Mouse (Mus musculus) thymus, postnatal 10 days (tissue): Measurements from ENCODE around the gene Uba7.

Source experiments
- DNase-seq, 2 experiments: peaks; one replicate each; pipeline ENCODE4 v3.0.0; 2021; ENCODE audit warnings: low spot score in 2 of 2

Uba7 gene

DNA sequence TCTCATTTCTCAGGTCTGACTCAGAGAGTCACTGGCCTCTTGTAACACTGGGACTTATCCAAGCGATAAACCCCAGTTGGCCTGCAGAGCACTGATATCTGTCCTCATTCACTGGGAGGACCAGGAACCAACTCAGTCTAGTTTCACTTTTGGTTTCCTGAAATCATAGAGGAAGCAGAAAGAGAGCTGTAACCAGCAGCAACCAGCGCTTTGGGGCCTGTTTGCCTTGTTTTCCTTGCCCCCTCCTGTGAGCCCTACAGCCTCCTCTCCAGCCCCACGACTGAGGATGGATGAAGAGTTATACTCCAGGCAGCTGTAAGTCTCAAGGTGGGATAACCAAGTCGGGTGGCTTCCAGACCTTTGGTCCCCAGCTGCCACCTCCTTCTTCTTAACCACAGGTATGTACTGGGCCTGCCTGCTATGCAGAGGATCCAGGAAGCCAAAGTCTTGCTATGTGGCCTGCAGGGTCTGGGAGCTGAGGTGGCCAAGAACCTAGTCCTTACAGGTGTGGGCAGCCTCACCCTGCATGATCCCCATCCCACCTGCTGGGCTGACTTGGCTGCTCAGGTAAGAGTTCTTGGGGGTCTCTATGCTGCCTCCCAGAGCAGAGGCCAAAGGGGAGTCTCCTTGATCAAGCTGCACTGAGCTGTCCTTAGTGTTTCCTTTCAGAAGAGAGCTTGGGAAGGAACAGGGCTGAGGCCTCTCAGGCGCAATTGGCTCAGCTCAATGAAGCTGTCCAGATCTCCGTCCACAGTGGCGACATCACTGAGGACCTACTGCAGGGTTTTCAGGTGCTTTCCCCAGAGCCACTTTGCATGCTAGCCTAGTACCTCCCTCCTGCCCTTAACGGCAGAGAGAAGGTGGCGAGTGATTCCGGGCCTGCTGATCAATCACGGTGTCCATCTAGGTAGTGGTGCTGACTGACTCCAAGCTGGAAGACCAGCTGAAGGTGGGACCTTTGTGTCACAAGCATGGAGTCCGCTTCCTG, at the start of gene Uba7:
TSS of gene Uba7 (plus strand) at position 107 of the 988 bp plus-strand sequence.
- peak in 1 of 2 experiments; percentile 30 for DNase-seq

DNA sequence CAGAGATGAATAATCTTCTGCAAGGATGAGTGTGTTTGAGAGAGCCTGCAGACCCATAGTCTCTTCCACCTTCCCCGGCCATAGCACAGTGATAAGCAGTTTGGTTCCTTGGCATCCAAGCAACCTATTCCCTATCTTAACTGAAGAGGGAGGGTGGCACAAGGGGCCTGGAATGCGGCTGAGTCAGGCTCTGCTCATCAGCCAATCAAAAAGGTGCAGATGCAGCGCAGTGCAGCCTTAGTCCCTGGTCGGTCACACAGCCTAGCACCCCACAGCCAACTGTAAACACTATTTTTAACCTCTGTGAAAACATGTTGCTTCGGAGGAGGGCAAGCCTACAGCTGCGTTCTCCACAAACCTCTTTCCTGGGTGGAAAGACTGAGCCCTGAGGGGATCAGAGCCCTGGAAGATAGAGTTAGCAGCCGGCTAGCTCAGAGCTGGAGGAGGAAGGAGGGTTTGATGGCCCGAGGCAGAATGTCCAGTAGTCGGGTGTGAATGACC, 48.3 kb upstream of the Uba7 start:
- DNase-seq = no peak

DNA sequence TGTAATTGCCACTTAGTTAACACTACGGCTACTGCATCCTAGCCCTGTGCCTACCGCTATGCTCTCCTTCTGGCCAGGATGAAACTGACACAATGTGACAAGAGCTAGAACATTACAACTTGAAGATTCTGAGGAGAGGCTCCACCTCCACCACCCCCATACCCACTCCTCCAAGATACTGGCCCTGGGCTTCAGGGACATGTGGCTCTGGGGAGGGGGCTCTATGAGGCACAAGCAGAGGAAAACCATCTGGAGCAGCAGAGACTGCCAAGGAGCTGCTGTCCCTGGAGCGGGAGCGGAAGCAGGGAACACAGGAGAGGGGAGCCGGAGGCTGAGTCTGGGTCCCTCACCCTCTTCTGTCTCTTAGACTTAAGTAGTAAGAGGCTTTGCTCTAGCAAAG, 47.6 kb upstream of the Uba7 start:
- no peak for DNase-seq

DNA sequence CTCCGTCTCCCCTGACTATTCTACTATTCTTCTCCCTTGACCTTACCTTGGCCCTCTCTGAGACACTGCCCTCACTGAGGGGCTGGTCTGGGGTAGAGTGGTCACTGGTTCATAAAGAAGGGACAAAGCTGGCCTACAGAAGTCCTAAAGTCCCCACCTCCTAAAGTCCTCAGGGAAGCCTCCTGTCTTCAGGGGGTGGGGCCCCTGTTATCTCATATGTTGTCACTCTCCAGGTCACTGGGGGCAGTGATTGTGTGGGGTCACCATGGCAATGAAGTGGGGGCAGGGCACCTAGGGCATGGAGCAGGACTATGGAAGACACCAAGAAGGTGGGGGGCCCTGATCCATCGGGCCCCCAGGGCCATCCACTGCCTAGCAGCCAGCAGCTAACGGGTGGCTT, 47.1 kb upstream of the Uba7 start, which contains the start of gene Actl11:
TSS of gene Actl11 (plus strand) at position 301 of the 400 bp plus-strand sequence.
- no peak for DNase-seq

DNA sequence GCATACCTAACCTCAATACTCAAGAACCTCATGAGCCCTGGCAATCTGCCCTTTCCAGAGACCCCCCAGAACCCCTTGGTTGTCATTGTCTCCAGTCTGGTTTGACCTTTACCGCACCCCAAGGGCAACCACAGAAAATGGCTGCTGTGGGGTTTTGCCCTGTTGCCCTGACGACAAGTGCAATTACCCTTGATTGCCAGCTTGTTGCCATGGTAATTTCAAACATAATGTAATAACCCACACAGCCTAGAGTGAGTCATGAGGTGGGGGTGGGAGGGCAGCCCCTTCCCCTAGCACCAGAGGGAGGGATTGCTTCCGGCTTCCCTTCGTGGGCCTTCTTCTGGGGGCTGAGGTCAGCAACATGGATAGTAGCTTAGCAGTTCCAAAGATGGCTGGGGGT, 43.1 kb upstream of the Uba7 start:
- no peak for DNase-seq

DNA sequence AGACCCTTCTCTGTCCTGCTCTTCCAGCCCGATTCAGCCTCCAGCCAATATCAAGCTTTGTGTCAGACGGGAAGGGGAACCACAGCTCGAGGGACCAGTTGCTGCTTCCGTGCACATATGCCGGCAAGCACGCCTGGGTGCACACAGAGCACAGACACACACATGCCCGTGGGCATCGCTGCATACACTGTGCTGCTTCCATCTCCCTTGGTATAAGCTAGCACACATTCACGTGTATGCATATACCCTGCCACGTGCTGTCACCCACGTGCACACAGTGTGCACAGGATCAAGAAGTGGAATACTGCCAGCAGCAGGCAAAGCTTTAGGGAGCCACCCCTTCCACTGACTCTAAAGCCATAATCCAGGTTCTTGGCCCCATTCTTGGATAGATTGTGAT, 41.2 kb upstream of the Uba7 start:
- no peak for DNase-seq

DNA sequence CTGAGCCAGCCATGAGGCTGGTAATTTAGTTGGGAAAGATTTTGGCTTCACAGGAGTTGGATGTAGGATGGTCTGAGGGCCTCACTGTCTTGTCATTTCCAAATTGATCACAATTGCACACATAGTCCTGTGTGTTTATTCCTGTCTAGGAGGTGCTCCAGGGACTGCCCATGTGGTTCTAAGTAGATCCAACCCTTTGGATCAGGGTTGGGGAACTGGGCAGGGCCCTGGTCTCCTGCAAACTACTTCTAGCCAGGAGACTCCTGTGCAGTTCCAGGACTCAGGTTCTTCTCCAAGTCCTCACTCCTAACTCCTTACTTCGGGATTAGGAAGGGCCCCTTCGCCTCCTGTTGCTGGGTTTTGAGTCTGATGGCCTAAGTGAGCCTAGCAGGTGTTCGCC, 39.9 kb upstream of the Uba7 start, which contains the start of gene Camkv:
TSS of gene Camkv (plus strand) at position 301 of the 400 bp plus-strand sequence.
- DNase-seq = no peak

DNA sequence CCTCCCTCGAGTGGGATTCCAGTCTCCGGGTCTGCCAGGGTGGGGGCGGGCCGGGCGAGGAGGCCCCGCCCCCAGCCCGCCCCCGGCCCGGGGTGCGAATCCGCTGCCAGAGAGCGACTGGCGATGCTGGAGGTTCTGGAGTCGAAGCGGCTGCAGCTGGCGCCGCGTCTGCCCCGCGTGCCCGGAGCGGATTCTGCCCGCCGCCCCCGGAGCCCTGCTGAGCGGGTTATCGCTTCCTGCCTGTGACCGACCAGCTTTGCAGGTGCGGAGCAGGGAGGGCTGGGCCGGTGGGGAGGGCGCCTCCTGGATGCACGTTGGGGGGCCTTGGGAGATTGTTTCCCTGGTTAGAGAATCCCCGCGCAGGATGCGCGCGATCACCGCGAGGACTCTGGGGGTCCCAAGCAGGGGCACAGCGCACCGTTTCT, 39.5 kb upstream of the Uba7 start:
- peak; percentile 81 for DNase-seq

DNA sequence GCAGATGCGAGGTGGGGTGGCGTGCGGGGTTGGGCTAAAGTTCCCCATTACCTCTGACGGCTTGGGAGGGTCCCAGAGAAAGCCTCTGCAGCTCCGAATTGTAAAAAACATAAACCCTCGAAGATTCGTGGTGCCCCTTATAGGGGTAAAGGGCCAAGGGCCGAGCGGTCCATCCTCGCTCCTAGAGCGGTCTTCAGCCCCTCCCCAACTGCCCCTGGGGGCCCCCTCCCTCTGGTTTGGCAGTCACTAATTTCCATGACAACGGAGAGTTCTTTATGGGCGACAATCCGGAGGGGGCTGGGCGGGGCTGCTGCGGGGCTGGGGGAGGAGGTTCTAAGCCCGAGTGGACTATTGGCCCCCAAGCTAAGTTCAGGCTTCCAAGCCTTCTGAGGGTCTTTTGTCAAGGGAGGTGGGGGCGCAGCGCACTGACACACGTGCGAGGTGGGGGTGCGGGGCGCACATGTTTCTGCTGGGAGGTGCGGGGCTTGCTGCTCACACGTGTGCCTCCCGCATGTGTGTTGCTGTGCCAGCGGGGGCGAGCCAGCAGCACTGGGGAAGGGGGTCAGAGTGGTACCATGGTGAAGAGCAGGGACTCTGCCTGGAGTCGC, 39.0 kb upstream of the Uba7 start:
- peak; percentile 20 to 30 for DNase-seq

DNA sequence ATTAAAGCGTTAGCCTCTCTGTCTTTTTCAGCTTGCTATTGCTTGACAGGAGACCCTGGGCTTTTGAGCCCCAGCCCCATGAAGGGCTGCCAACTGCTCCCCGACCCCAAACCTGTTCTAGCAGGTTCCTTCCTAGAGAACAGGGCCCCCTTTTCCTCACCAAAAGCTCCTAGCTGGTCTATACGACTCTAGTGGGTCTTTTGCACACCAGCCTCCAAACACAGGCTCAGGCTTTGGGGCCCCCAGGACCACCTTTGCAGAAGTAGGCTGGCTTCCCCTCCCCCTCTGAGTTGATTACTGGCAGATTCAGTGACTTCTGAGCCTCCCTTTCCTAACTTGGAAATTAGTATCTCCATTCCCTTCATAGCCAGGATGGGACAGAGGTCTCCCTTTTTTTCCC, 38.5 kb upstream of the Uba7 start:
- no peak for DNase-seq

DNA sequence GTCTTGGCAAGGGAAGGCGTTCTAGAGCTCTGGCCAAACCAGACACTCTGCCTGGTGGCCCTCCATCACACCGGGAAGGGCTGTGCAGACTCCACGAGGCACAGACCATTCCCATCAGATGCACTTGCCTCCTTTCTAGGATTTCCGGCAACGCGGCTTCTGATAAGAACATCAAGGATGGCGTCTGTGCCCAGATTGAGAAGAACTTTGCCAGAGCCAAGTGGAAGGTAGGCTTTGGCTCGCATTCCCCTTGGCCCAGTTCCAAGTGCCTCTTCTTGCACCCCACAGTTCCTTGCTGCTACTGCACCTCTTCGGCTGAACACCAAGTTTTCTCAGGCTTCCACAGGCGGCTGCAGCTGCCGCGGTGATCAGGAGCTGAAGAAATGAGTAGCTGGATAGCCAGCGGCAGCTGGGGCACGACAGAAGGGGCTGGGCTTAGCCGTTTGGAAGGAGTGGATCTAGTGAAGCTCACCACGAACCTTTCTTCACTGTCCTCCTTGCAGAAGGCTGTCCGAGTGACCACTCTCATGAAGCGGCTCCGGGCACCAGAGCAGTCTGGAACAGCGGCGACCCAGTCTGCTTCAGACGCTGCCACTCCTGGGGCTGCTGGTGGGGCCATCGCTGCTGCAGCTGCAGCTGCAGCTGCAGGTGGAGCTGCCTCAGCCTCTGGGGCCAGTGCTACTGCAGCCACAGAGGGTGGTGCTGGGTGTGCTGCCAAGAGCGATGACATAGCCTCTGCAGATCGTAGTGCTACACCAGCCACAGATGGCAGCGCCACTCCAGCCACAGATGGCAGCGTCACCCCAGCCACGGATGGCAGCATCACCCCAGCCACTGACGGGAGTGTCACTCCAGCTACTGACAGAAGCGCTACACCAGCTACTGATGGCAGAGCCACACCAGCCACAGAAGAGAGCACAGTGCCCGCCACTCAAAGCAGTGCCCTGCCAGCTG, 27.8 kb upstream of the Uba7 start:
- no peak for DNase-seq

DNA sequence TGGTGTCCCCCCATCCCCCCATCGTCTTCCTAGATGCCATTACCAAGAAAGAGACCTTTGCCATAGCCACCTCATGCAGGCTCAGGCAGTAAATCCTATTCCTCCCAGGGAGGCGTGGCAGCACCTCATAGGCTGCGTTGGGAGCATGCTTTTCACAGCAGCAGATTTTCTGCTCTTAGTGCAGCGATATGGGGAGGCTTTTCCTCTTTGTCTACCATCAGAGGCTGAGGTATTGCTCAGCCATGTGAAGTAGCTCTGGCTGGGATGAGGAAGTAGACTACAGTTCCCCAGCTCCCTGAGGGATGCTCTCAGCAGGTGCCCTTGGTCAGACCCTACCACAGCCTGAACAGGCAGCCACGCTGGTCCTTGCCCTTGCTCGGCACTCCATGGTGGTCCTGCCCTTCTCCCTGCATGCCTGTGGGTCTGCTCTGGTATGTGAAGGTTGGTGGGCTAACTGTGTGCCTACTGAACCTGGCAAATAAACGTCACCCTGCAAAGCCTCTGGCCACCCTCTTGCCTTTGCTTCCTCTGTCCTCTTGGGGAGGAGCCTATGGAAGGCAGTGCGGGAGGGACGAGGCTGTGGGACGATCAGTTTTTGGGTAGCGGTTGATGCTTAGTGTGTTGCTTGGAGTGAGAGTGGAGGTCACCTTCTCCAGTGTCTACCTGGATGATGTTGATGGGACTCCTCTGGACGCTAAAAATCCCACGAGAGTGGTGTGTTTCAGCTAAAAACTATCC, 26.0 kb upstream of the Uba7 start:
- no peak for DNase-seq

DNA sequence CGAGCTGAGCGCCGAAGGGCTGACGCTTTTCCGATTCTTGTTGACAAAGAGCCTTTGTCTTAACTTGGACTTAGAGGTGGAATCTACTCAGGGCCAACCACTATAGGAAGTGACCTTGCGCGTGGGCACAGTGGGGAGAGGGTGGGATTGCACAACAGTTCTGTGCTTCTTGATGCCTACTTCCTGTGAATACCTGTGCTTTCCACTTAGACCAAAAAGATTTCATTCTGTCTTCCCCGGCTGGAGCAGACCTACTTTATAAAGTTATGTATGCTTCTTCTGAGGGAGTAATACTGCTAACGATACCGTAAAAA, 25.4 kb upstream of the Uba7 start, which contains the start of gene Traip:
TSS of gene Traip (plus strand) at position 215 of the 314 bp plus-strand sequence.
- no peak for DNase-seq

DNA sequence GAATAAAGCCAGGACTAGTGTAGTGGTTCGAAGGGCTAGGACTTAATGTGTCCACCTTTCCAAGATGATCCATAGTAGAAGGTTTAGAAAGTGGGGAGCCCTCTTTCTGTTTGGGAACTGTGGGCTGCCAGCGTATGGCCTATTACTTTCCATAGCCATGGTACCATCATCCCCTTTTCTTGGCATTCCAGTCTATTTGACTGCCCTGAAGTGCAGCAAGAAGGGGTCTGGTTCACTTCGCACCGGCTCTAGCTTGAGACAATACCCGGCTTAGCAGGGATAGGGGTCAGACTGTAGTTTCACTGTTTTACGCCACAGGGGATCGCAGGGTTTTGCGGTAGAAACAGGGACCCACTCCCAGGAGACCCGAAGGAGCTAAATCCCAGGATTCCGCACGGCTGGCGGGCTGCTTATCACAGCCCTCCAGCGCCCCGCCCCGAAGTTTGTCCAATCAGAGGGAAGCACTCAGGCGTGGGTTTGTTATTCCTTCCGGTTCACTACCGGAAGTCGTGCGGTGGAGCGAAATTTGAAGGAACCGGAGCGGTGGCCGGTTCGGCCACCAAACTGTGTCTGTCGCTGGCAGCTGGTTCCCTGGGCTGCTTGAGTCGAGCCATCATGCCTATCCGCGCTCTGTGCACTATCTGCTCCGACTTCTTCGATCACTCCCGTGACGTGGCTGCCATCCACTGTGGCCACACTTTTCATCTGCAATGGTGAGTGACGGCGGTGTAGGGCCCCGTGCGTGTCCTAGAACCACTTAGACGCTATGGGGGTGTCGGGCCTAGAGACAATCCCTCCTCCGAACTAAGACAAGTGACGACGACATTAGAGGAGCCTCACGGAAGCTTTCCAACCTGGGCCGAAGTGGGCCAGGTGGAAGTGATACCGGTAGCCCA, 24.6 kb upstream of the Uba7 start:
- peak; percentile 77 to 84 for DNase-seq

DNA sequence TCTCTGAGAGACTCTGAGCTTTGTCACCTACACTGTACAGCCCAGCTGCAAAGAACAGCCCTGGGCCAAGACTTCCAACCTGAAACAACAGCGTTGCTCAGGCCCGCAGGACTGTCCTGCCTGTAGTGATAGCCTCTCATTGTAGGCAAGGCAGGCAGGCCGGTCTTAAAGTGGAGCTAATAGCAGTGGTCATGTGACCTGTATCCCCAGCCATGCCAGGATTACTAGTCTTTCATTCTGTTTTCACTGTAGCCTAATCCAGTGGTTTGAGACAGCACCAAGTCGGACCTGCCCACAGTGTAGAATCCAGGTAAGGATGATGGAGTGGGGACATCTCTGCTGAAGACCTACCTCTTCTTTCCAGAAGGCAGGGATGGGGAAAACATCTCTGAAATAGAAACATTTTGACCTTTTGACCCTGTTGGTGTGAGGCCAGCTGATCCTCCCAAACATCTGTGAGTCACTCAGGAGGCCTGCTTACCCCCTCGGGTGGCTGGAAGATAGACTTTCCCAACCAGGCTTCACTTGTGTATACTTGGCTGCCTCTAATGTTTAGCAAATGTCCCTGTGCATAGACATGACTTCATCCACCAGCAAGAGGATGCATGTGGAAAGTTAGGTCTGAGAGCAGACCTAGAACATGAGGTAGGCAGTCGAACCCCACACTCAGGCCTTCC, 19.6 kb upstream of the Uba7 start:
- DNase-seq = no peak

DNA sequence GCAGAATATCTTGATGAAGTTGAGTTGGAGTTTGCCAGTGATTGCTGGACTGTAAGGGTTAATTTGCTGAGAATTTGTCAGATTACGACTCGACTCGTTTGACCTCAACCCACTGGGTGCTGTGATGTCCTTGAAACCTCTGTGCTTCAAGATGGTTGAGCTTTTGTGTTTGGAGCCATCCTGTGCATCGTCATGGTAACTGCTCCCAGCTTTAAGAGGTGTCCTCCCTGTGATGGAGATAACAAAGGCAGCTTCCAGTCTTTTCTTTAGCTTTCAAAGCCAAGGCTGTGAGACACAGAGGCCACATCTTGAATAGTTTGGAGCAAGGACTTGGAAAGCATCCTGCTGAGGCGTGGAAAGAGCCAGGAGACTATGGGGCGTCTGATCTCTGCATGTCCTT, 18.2 kb upstream of the Uba7 start:
- no peak for DNase-seq

DNA sequence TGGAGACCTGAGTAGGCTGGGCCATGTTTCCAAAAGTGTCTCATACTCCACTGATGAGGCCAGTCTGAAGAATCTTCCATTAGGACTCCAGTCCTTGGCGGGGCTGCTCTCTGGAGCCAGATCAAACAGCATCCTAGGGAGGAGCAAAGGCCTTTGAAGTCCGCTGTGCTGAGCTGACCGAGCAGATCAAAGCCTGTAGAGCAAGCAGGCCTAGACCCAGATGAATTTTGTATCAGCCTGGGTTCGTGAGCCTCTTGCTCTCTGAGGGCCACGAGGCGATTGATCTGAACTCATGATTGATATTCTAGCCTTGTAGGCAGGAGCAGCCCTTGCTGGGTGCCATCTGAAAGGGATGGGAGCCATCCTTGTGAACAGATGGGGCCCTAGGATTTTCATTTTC, 15.4 kb upstream of the Uba7 start:
- no peak for DNase-seq

DNA sequence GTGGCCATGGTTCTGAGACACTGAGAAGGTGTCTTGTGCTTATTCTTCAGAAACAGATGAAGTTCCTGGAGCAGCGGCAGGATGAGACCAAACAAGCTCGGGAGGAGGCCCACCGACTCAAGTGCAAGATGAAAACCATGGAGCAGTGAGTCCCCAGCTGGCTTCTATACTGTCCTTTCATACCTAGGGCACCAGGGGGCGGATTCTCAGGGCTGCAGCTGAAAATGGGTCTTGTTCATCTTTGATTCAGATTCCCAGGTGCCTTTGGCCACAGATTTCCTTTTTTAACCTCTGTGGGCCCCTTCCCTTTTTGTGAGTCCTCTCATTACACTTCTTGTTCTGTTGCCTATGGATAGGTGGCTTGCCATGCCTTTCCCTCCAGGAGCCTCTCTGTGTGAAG, 14.4 kb upstream of the Uba7 start:
- DNase-seq = no peak

DNA sequence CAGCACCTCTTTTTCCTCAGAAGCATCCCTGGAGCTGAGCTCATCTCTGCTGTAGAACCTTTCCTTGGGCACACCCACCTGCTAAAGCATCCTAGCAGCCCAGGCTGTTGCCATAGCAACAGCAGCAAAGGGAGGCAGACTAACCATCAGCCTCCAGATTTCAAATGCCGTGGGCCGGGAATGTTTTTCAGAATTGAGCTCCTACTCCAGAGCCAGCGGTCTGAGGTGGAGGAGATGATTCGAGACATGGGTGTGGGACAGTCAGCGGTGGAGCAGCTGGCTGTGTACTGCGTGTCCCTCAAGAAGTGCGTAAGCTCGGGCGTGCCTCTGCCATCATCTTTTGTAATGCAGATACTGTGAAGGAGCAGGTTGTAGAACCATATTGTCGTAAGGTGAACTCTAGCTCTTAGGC, 13.9 kb upstream of the Uba7 start:
- no peak for DNase-seq
